Mouse (Mus musculus): ENCODE results near the gene Astl. TPM values are rescaled to one million over a fixed set of nuclear protein-coding genes. Genes with fewer than 3 reads are reported as not detected.

Astl gene
- polyA plus RNA-seq, 1 experiment from 2014 or later = not detected

GRCm38 (mm10) chr2:127367126-127367820 lies 28.8 kb downstream of the Astl start:
- Histone ChIP-seq H3K36me3 (ENCODE audit: control insufficient read depth, insufficient read depth) (no peaks in the 10 kb centered on the region), H3K27me3 (ENCODE audit: control insufficient read depth, insufficient read depth, low read depth, low read length) (peaks cover 36% of the 10 kb centered on the region), H3K9me3 (replicated peaks; ENCODE audit: control insufficient read depth, low read length) (no peaks in the 10 kb centered on the region), H3K4me3 (ENCODE audit: low read depth, low read length) (peak overlapping the region; percentile 13), H3K27ac (ENCODE audit: low read length) (0 out of 2 replicates have a peak overlapping the region, but pooled peaks have one; percentile 3), H3K9ac (ENCODE audit: low read depth, low read length) (no peak overlapping the region), H3K4me2 (ENCODE audit: low read depth, low read length) (peak overlapping the region; percentile 92), H3K4me1 (ENCODE audit: control insufficient read depth, low read depth, low read length) (peaks cover 80% of the 10 kb centered on the region)
- 55% methylated on average over 10 of the region's 10 CpGs for WGBS (ENCODE audit: insufficient replicate concordance)
- ATAC-seq (ENCODE audit: low read depth) = no peak

- Histone ChIP-seq H3K4me2 (ENCODE audit: low read depth, low read length) (peak overlapping the region; percentile 80), H3K9me3 (replicated peaks; ENCODE audit: control insufficient read depth, low read length) (no peaks in the 10 kb centered on the region), H3K27ac (ENCODE audit: low read length) (peak overlapping the region; percentile 87), H3K36me3 (ENCODE audit: control insufficient read depth, insufficient read depth) (no peaks in the 10 kb centered on the region), H3K4me3 (ENCODE audit: low read depth, low read length) (peak overlapping the region; percentile 65), H3K9ac (ENCODE audit: low read depth, low read length) (peak overlapping the region; percentile 80), H3K4me1 (ENCODE audit: control insufficient read depth, low read depth, low read length) (peaks cover 82% of the 10 kb centered on the region), H3K27me3 (ENCODE audit: control insufficient read depth, insufficient read depth, low read depth, low read length) (peaks cover 13% of the 10 kb centered on the region)
- WGBS (ENCODE audit: insufficient replicate concordance) = 57% methylated on average over 5 of the region's 5 CpGs
- no peak for ATAC-seq (ENCODE audit: low read depth)
Observed at GRCm38 (mm10) chr2:127369703-127370376, 31.4 kb downstream of the Astl start.

GRCm38 (mm10) chr2:127370561-127371483 lies 32.4 kb downstream of the Astl start:
- peak overlapping the region; percentile 80 for H3K4me2 ChIP-seq (ENCODE audit: low read depth, low read length)
- peak; percentile 89 for ATAC-seq (ENCODE audit: low read depth)
- H3K9me3 ChIP-seq (replicated peaks; ENCODE audit: control insufficient read depth, low read length) = no peaks in the 10 kb centered on the region
- 20% methylated on average over 9 of the region's 9 CpGs for WGBS (ENCODE audit: insufficient replicate concordance)
- peaks cover 5% of the 10 kb centered on the region; the same call in 1 of the 2 replicates for H3K27me3 ChIP-seq (ENCODE audit: control insufficient read depth, insufficient read depth, low read depth, low read length)
- H3K27ac ChIP-seq (ENCODE audit: low read length) = peak overlapping the region; percentile 87
- peak overlapping the region; percentile 65 for H3K4me3 ChIP-seq (ENCODE audit: low read depth, low read length)
- H3K4me1 ChIP-seq (ENCODE audit: control insufficient read depth, low read depth, low read length) = peaks cover 88% of the 10 kb centered on the region
- H3K9ac ChIP-seq (ENCODE audit: low read depth, low read length) = peak overlapping the region; percentile 80
- H3K36me3 ChIP-seq (ENCODE audit: control insufficient read depth, insufficient read depth) = no peaks in the 10 kb centered on the region

- 17% methylated on average over 1 of the region's 1 CpGs for WGBS (ENCODE audit: insufficient replicate concordance)
- Histone ChIP-seq H3K4me1 (ENCODE audit: control insufficient read depth, low read depth, low read length) (peaks cover 95% of the 10 kb centered on the region), H3K27me3 (ENCODE audit: control insufficient read depth, insufficient read depth, low read depth, low read length) (no peaks in the 10 kb centered on the region; the same call in 1 of the 2 replicates), H3K9me3 (replicated peaks; ENCODE audit: control insufficient read depth, low read length) (no peaks in the 10 kb centered on the region), H3K4me3 (ENCODE audit: low read depth, low read length) (peak overlapping the region; percentile 65), H3K27ac (ENCODE audit: low read length) (peak overlapping the region; percentile 87), H3K36me3 (ENCODE audit: control insufficient read depth, insufficient read depth) (no peaks in the 10 kb centered on the region), H3K9ac (ENCODE audit: low read depth, low read length) (peak overlapping the region; percentile 62), H3K4me2 (ENCODE audit: low read depth, low read length) (peak overlapping the region; percentile 80)
- ATAC-seq (ENCODE audit: low read depth) = peak; percentile 74
Observed at GRCm38 (mm10) chr2:127371484-127371861, 33.0 kb downstream of the Astl start.

- H3K9me3 ChIP-seq (replicated peaks; ENCODE audit: control insufficient read depth, low read length) = no peaks in the 10 kb centered on the region
- no peaks in the 10 kb centered on the region for H3K27me3 ChIP-seq (ENCODE audit: control insufficient read depth, insufficient read depth, low read depth, low read length)
- ATAC-seq (ENCODE audit: low read depth) = no peak
- peak overlapping the region; percentile 62 for H3K9ac ChIP-seq (ENCODE audit: low read depth, low read length)
- no peaks in the 10 kb centered on the region for H3K36me3 ChIP-seq (ENCODE audit: control insufficient read depth, insufficient read depth)
- no peak overlapping the region for H3K4me3 ChIP-seq (ENCODE audit: low read depth, low read length)
- peak overlapping the region; percentile 80 for H3K4me2 ChIP-seq (ENCODE audit: low read depth, low read length)
- 73% methylated on average over 2 of the region's 2 CpGs for WGBS (ENCODE audit: insufficient replicate concordance)
- H3K4me1 ChIP-seq (ENCODE audit: control insufficient read depth, low read depth, low read length) = peaks cover 98% of the 10 kb centered on the region
- H3K27ac ChIP-seq (ENCODE audit: low read length) = peak overlapping the region; percentile 87
Observed at GRCm38 (mm10) chr2:127372082-127372481, 33.6 kb downstream of the Astl start.

- Histone ChIP-seq H3K36me3 (ENCODE audit: control insufficient read depth, insufficient read depth) (no peaks in the 10 kb centered on the region), H3K4me2 (ENCODE audit: low read depth, low read length) (peak overlapping the region; percentile 63), H3K9ac (ENCODE audit: low read depth, low read length) (peak overlapping the region; percentile 64), H3K9me3 (replicated peaks; ENCODE audit: control insufficient read depth, low read length) (no peaks in the 10 kb centered on the region), H3K27me3 (ENCODE audit: control insufficient read depth, insufficient read depth, low read depth, low read length) (no peaks in the 10 kb centered on the region), H3K4me1 (ENCODE audit: control insufficient read depth, low read depth, low read length) (peaks cover 93% of the 10 kb centered on the region), H3K27ac (ENCODE audit: low read length) (peak overlapping the region; percentile 87), H3K4me3 (ENCODE audit: low read depth, low read length) (peak overlapping the region; percentile 44)
- peak; percentile 14 for ATAC-seq (ENCODE audit: low read depth)
- 24% methylated on average over 3 of the region's 3 CpGs for WGBS (ENCODE audit: insufficient replicate concordance)
Observed at GRCm38 (mm10) chr2:127374131-127374530, 35.7 kb downstream of the Astl start.

GRCm38 (mm10) chr2:127375087-127375486 lies 36.6 kb downstream of the Astl start:
- Histone ChIP-seq H3K36me3 (ENCODE audit: control insufficient read depth, insufficient read depth) (no peaks in the 10 kb centered on the region), H3K27ac (ENCODE audit: low read length) (peak overlapping the region; percentile 87), H3K9me3 (replicated peaks; ENCODE audit: control insufficient read depth, low read length) (no peaks in the 10 kb centered on the region), H3K4me3 (ENCODE audit: low read depth, low read length) (peak overlapping the region; percentile 44), H3K4me2 (ENCODE audit: low read depth, low read length) (peak overlapping the region; percentile 63), H3K27me3 (ENCODE audit: control insufficient read depth, insufficient read depth, low read depth, low read length) (no peaks in the 10 kb centered on the region), H3K9ac (ENCODE audit: low read depth, low read length) (peak overlapping the region; percentile 64), H3K4me1 (ENCODE audit: control insufficient read depth, low read depth, low read length) (peaks cover 87% of the 10 kb centered on the region)
- ATAC-seq (ENCODE audit: low read depth) = no peak
- WGBS (ENCODE audit: insufficient replicate concordance) = 32% methylated on average over 3 of the region's 3 CpGs

GRCm38 (mm10) chr2:127375759-127376341 lies 37.4 kb downstream of the Astl start:
- Histone ChIP-seq H3K27ac (ENCODE audit: low read length) (peak overlapping the region; percentile 87), H3K9ac (ENCODE audit: low read depth, low read length) (peak overlapping the region; percentile 53), H3K4me3 (ENCODE audit: low read depth, low read length) (peak overlapping the region; percentile 44), H3K9me3 (replicated peaks; ENCODE audit: control insufficient read depth, low read length) (no peaks in the 10 kb centered on the region), H3K36me3 (ENCODE audit: control insufficient read depth, insufficient read depth) (no peaks in the 10 kb centered on the region), H3K4me1 (ENCODE audit: control insufficient read depth, low read depth, low read length) (peaks cover 80% of the 10 kb centered on the region), H3K4me2 (ENCODE audit: low read depth, low read length) (peak overlapping the region; percentile 63), H3K27me3 (ENCODE audit: control insufficient read depth, insufficient read depth, low read depth, low read length) (no peaks in the 10 kb centered on the region)
- no peak for ATAC-seq (ENCODE audit: low read depth)
- 35% methylated on average over 7 of the region's 7 CpGs for WGBS (ENCODE audit: insufficient replicate concordance)
